Mouse (Mus musculus): ENCODE measurements at regions not wholly inside any gene's neighbourhood (a gene's known extent, or its start where the extent isn't known, plus 50 kb on each side); places are given as distances from the start of the nearest gene placed in this dataset.
"Not testable (repeated sequence)": the region's sequence is repeated elsewhere in the genome, so short reads cannot be mapped to it uniquely, and the experiment has no call there.

DNA sequence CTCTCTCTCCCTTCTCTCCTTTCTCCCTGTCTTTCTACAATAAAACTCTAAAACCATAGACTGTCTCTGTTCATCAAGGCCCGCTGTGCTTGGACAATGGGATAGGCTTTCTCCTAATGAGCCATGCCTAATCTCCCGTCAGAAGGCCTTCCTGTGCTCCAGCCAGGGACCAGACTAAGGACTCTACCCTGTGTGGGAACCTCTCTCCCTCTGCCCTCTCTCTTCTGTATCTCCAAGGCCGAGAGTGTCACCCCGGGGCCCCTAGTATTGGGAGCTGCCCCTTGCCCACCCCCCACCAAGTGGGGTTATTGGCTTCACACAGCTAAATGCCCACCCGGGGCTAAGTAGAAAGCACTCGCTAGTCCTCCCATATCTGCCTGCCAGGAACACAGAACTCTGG, 352.6 kb downstream of the Dync2h1 start:
- not testable (repeated sequence) for TF ChIP-seq CTCF (IDR thresholded peaks at IDR 0.05; ENCODE audit: borderline replicate concordance, extremely low read depth, insufficient read depth, insufficient read length); POLR2A (IDR thresholded peaks at IDR 0.05; ENCODE audit: borderline replicate concordance, extremely low read depth, insufficient read depth, insufficient read length, poor library complexity, severe bottlenecking)
